Mouse (Mus musculus): ENCODE results near the gene Ppp2r5a. TPM values are rescaled to one million over a fixed set of nuclear protein-coding genes. Genes with fewer than 3 reads are reported as not detected.

Ppp2r5a gene
- total RNA-seq, 2 experiments from 2014 or later: 89.1 to 94.5 TPM

DNA sequence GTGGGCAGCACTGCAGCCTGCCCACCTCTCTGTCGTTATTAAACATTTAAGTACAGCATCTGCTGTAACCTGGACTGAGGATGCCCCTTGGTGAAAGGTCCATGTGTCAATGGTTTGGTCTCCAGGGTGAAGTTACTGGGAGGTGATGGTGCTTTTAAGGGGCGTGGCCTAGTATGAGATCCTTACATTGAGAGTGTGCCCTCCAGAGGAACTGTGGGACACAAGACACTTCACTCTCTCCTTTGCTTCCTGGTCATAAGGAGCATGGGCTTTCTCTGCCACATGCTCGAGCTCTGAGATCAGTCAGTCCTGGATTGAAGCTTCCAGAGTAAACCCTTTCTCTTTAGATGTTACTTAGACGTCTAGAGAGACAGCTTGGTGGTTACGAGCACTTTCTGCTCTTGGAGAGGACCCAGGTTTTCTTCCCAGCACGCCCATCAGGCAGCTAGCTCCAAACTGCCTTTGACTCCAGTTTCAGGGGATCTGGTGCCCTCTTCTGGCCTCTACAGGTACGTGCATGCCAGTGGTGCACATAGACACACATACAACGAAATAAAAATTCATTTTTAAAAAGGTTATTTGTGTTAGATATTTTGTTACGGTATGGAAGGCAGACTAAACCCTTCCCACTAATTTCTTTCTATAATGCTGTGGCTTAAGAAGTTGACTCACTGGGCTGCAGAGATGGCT lies 95.2 kb downstream of the Ppp2r5a start:
- DNase-seq (ENCODE audit: low spot score in 2 of 2): no peak
- intact Hi-C loops (cut with DNase I): no loop called here

- intact Hi-C loops (cut with DNase I): no loop called here
Observed at GRCm38 (mm10) chr1:191306316-191306715, 96.8 kb downstream of the Ppp2r5a start.

GRCm38 (mm10) chr1:191305610-191306009 lies 97.5 kb downstream of the Ppp2r5a start:
- intact Hi-C loops (cut with DNase I): no loop called here
- no peak for DNase-seq (ENCODE audit: low spot score in 2 of 2)

More at GRCm38 (mm10) chr1:191306316-191306715, 96.8 kb downstream of the Ppp2r5a start:
- DNase-seq (ENCODE audit: low spot score in 2 of 2): no peak

DNA sequence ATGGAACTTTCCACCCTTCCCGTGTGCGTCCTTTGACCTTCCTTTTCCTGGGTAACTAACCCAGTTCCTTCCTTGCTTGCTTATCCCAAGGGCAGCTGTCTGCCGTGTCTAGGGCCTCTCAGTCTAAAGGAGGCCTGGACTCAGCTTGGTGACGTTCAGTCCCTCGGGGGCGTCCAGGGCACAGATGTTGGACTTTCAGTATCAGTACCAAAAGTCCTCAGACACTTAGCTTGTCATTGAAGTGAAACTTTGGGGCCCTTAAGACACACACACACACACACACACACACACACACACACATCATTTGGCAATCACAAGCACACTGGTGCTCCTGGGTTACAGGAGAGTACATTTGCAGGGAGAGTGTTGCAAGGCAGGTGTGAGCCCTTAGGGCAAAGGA lies 98.9 kb downstream of the Ppp2r5a start:
- intact Hi-C loops (cut with DNase I): no loop called here
- no peak for DNase-seq (ENCODE audit: low spot score in 2 of 2)

DNA sequence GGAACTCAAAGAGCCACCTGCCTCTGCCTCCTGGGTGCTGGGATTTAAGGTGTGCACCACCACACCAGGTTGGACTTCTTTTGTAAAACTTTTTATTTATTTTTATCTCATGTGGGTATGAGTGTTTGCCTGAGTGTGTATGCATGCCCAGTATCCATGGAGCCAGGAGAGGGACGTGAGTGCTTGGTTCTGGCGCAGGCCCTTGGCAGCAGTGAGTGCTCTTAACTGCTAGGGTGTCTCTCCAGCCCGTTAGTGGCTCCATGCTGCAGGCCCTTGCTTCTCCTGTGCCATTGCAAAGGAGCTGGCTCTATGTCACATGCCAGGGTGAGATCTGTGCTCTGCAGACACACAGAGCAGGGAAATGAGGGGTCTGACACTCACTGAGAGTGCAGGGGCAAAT lies 99.3 kb downstream of the Ppp2r5a start:
- DNase-seq (ENCODE audit: low spot score in 2 of 2): no peak
- intact Hi-C loops (cut with DNase I): no loop called here

Other genes starting within 250 kb of the Ppp2r5a start
- gene Fam71a, start 238.5 kb downstream of the Ppp2r5a start, total RNA-seq (2021): not detected
- 1 to 10 TPM in 1 of 2 experiments, under 1 TPM in 1; 0.53 to 1.4 TPM for gene Atf3, start 185.2 kb downstream of the Ppp2r5a start, total RNA-seq (2021)
- 10 to 100 TPM; 70.5 to 72.8 TPM for gene Nenf, start 85.1 kb downstream of the Ppp2r5a start, total RNA-seq (2021)
- 1 to 10 TPM; 9.0 to 9.1 TPM for gene Tmem206, start 77.4 kb downstream of the Ppp2r5a start, total RNA-seq (2021)
- gene Dtl, start 172.3 kb upstream of the Ppp2r5a start, total RNA-seq (2021): 1 to 10 TPM; 8.2 to 9.1 TPM
- 10 to 100 TPM; 34.5 to 34.9 TPM for gene Ints7, start 172.4 kb upstream of the Ppp2r5a start, total RNA-seq (2021)